Mouse (Mus musculus): Measurements from ENCODE around the gene Pitpnc1. TPM values are rescaled to one million over a fixed set of nuclear protein-coding genes. Genes with fewer than 3 reads are reported as not detected.

Pitpnc1 gene
- polyA plus RNA-seq, 1 experiment, result 0.25 TPM

DNA sequence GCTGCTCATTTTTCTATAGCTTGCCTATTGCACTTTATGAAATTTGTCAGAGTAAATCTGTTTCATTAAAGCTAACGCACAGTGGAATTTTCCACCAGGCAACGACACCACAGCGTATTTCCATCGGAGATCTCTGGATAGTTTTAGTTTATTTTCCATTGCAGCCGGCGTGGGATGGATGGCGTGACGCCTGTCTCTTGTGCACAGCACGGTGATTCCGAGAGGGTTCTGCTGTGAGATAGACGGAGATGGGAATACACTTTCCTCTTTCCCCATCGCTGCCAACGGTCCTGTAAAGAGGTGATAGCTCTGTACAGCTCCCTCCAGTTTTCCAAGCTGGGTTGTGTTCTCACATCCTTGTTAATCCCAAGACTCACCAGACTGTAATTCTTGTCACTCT, 138.2 kb downstream of the Pitpnc1 start:
- Histone ChIP-seq H3ac (ENCODE audit: control insufficient read depth, insufficient read length, low read depth) (no peak overlapping the region), H3K27me3 (ENCODE audit: control insufficient read depth, insufficient read depth, insufficient read length) (peaks cover 3% of the 10 kb centered on the region), H3K4me3 (ENCODE audit: insufficient read depth, poor library complexity, severe bottlenecking) (no peak overlapping the region), H3K36me3 (ENCODE audit: control insufficient read depth, insufficient read depth) (no peaks in the 10 kb centered on the region), H3K79me2 (ENCODE audit: control insufficient read depth, insufficient read depth) (no peaks in the 10 kb centered on the region), H3K79me3 (ENCODE audit: low read depth) (no peaks in the 10 kb centered on the region)
- TF ChIP-seq MYOG (IDR thresholded peaks at IDR 0.05; ENCODE audit: control insufficient read depth, extremely low read depth, insufficient read length) (no peak), CEBPB (IDR thresholded peaks at IDR 0.05; ENCODE audit: low read depth) (no peak), FOSL1 (IDR thresholded peaks at IDR 0.05; ENCODE audit: insufficient read depth, low read length, poor library complexity, severe bottlenecking) (no peak), MYOD1 (IDR thresholded peaks at IDR 0.05; ENCODE audit: control insufficient read depth, insufficient read length, low read depth) (no peak), CTCF (IDR thresholded peaks at IDR 0.05; ENCODE audit: control insufficient read depth, insufficient read depth, insufficient read length) (no peak), USF1 (IDR thresholded peaks at IDR 0.05; ENCODE audit: low read depth) (no peak), MAX (IDR thresholded peaks at IDR 0.05) (no peak)

DNA sequence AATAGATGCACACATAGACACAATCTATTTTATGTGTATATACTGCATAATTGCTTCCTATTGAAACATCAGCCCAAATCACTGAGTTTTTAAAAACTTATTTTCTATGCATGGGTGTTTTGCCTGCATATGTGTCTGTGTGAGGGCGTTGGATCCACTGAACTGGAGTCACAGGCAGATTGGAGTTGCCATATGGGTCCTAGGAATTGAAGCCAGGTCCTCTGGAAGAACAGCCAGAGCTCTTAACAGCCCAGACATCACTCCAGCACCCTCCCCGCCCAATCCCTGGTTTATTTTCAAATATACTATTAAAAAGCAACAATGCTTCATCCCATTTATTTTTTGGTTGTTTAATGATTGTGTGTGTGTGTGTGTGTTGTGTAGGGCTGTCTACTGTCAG, 139.1 kb downstream of the Pitpnc1 start:
- no peak for TF ChIP-seq MYOG (IDR thresholded peaks at IDR 0.05; ENCODE audit: control insufficient read depth, extremely low read depth, insufficient read length)
- TF ChIP-seq FOSL1 (IDR thresholded peaks at IDR 0.05; ENCODE audit: insufficient read depth, low read length, poor library complexity, severe bottlenecking), result no peak
- TF ChIP-seq CEBPB (IDR thresholded peaks at IDR 0.05; ENCODE audit: low read depth), result no peak
- no peak for TF ChIP-seq USF1 (IDR thresholded peaks at IDR 0.05; ENCODE audit: low read depth)
- no peak for TF ChIP-seq MYOD1 (IDR thresholded peaks at IDR 0.05; ENCODE audit: control insufficient read depth, insufficient read length, low read depth)
- TF ChIP-seq MAX (IDR thresholded peaks at IDR 0.05), result no peak
- no peak for TF ChIP-seq CTCF (IDR thresholded peaks at IDR 0.05; ENCODE audit: control insufficient read depth, insufficient read depth, insufficient read length)
- Histone ChIP-seq H3K79me3 (ENCODE audit: low read depth) (no peaks in the 10 kb centered on the region), H3K4me3 (ENCODE audit: insufficient read depth, poor library complexity, severe bottlenecking) (no peak overlapping the region), H3K27me3 (ENCODE audit: control insufficient read depth, insufficient read depth, insufficient read length) (peaks cover 3% of the 10 kb centered on the region), H3K36me3 (ENCODE audit: control insufficient read depth, insufficient read depth) (no peaks in the 10 kb centered on the region), H3ac (ENCODE audit: control insufficient read depth, insufficient read length, low read depth) (no peak overlapping the region), H3K79me2 (ENCODE audit: control insufficient read depth, insufficient read depth) (no peaks in the 10 kb centered on the region)

GRCm38 (mm10) chr11:107327326-107327725, 143.2 kb downstream of the Pitpnc1 start:
- H3ac ChIP-seq (ENCODE audit: control insufficient read depth, insufficient read length, low read depth), result no peak overlapping the region
- no peaks in the 10 kb centered on the region for H3K36me3 ChIP-seq (ENCODE audit: control insufficient read depth, insufficient read depth)
- TF ChIP-seq FOSL1 (IDR thresholded peaks at IDR 0.05; ENCODE audit: insufficient read depth, low read length, poor library complexity, severe bottlenecking) (no peak), MYOD1 (IDR thresholded peaks at IDR 0.05; ENCODE audit: control insufficient read depth, insufficient read length, low read depth) (no peak), MYOG (IDR thresholded peaks at IDR 0.05; ENCODE audit: control insufficient read depth, extremely low read depth, insufficient read length) (no peak), CTCF (IDR thresholded peaks at IDR 0.05; ENCODE audit: control insufficient read depth, insufficient read depth, insufficient read length) (no peak), USF1 (IDR thresholded peaks at IDR 0.05; ENCODE audit: low read depth) (no peak), MAX (IDR thresholded peaks at IDR 0.05) (no peak), CEBPB (IDR thresholded peaks at IDR 0.05; ENCODE audit: low read depth) (no peak)
- H3K79me3 ChIP-seq (ENCODE audit: low read depth), result no peaks in the 10 kb centered on the region
- H3K27me3 ChIP-seq (ENCODE audit: control insufficient read depth, insufficient read depth, insufficient read length), result peaks cover 3% of the 10 kb centered on the region
- H3K79me2 ChIP-seq (ENCODE audit: control insufficient read depth, insufficient read depth), result no peaks in the 10 kb centered on the region
- H3K4me3 ChIP-seq (ENCODE audit: insufficient read depth, poor library complexity, severe bottlenecking), result no peak overlapping the region

DNA sequence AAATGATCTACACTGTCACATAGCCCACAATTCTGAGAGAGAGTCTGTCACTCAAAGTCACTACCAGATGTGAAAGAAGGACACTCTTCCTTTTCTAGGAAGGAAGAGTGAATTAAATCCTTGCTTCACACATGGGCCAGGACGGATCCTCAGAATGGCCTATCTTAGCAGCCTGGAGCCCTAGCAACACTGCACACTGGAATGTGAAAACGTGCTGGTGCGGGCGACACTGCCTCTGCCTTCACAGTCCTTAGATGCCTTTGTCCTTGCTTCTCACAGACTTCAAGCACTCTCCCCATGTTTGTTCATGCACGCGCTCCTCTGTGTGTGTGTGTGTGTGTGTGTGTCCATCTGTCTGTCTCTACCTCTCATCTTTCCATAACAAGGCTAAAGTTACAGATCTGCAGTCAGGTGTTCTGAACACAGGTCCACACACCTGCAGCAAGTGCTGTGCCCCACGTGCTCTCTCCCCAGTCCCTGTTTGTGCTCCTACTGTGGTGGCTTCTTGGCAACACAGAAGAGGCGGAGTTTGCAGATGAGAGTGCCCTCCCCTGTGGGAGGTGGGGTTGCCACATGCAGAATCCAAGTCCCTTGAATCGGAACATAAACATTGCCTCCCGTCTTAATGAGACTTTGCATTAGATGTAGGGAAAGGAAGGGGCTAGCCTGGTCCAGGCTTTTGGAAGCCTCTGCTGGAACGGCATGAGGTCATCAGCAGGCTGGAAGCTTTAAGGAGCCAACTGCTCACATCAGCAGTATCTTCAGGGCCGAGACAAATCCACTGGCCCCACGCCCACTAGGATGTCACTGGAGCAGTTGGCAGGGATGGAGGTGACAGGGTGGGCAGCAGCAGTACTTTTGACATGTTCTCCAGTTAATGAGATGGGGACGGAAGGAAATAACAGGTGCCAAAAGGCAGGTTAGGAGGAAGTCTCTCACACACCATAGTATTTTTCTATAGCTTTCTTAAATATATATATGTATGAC, 144.5 kb downstream of the Pitpnc1 start:
- Histone ChIP-seq H3K27me3 (ENCODE audit: control insufficient read depth, insufficient read depth, insufficient read length) (peaks cover 3% of the 10 kb centered on the region), H3K4me3 (ENCODE audit: insufficient read depth, poor library complexity, severe bottlenecking) (no peak overlapping the region), H3K79me2 (ENCODE audit: control insufficient read depth, insufficient read depth) (no peaks in the 10 kb centered on the region), H3K36me3 (ENCODE audit: control insufficient read depth, insufficient read depth) (no peaks in the 10 kb centered on the region), H3K79me3 (ENCODE audit: low read depth) (no peaks in the 10 kb centered on the region), H3ac (ENCODE audit: control insufficient read depth, insufficient read length, low read depth) (no peak overlapping the region)
- TF ChIP-seq CEBPB (IDR thresholded peaks at IDR 0.05; ENCODE audit: low read depth), result no peak
- TF ChIP-seq USF1 (IDR thresholded peaks at IDR 0.05; ENCODE audit: low read depth), result no peak
- TF ChIP-seq MYOD1 (IDR thresholded peaks at IDR 0.05; ENCODE audit: control insufficient read depth, insufficient read length, low read depth), result no peak
- no peak for TF ChIP-seq MAX (IDR thresholded peaks at IDR 0.05)

GRCm38 (mm10) chr11:107325226-107325625, 145.3 kb downstream of the Pitpnc1 start:
- no peaks in the 10 kb centered on the region for H3K36me3 ChIP-seq (ENCODE audit: control insufficient read depth, insufficient read depth)
- no peaks in the 10 kb centered on the region for H3K79me2 ChIP-seq (ENCODE audit: control insufficient read depth, insufficient read depth)
- no peak overlapping the region for H3K4me3 ChIP-seq (ENCODE audit: insufficient read depth, poor library complexity, severe bottlenecking)
- peaks cover 3% of the 10 kb centered on the region for H3K27me3 ChIP-seq (ENCODE audit: control insufficient read depth, insufficient read depth, insufficient read length)
- H3ac ChIP-seq (ENCODE audit: control insufficient read depth, insufficient read length, low read depth), result no peak overlapping the region
- no peak for TF ChIP-seq MAX (IDR thresholded peaks at IDR 0.05)
- TF ChIP-seq MYOD1 (IDR thresholded peaks at IDR 0.05; ENCODE audit: control insufficient read depth, insufficient read length, low read depth), result no peak
- no peak for TF ChIP-seq CEBPB (IDR thresholded peaks at IDR 0.05; ENCODE audit: low read depth)
- no peak for TF ChIP-seq CTCF (IDR thresholded peaks at IDR 0.05; ENCODE audit: control insufficient read depth, insufficient read depth, insufficient read length)
- H3K79me3 ChIP-seq (ENCODE audit: low read depth), result no peaks in the 10 kb centered on the region

All from C2C12 (cell line).